Mouse (Mus musculus): ENCODE measurements at regions not wholly inside any gene's neighbourhood (a gene's known extent, or its start where the extent isn't known, plus 50 kb on each side); places are given as distances from the start of the nearest gene placed in this dataset.

GRCm38 (mm10) chr17:68057264-68057663 is 53.3 kb upstream of the Arhgap28 start:
- no peak for DNase-seq

- no peak for DNase-seq
Measured at GRCm38 (mm10) chr17:68060455-68060854, 56.5 kb upstream of the Arhgap28 start.

- DNase-seq: no peak
Measured at GRCm38 (mm10) chr17:68065751-68066150, 61.8 kb upstream of the Arhgap28 start.

- no peak for DNase-seq
Measured at GRCm38 (mm10) chr17:68066204-68066603, 62.3 kb upstream of the Arhgap28 start.

- DNase-seq: no peak
Measured at GRCm38 (mm10) chr17:68069008-68069407, 65.1 kb upstream of the Arhgap28 start.

GRCm38 (mm10) chr17:68069484-68069883 is 65.6 kb upstream of the Arhgap28 start:
- no peak for DNase-seq

GRCm38 (mm10) chr17:68071472-68071871 is 67.6 kb upstream of the Arhgap28 start:
- no peak for DNase-seq

- no peak for DNase-seq
Measured at GRCm38 (mm10) chr17:68075712-68076111, 71.8 kb upstream of the Arhgap28 start.

GRCm38 (mm10) chr17:68078709-68079108 is 74.8 kb upstream of the Arhgap28 start:
- no peak for DNase-seq

- no peak for DNase-seq
Measured at GRCm38 (mm10) chr17:68084446-68084845, 80.5 kb upstream of the Arhgap28 start.

GRCm38 (mm10) chr17:68087149-68087548 is 83.2 kb upstream of the Arhgap28 start:
- no peak for DNase-seq

GRCm38 (mm10) chr17:68089179-68089578 is 85.3 kb upstream of the Arhgap28 start:
- DNase-seq: no peak

- DNase-seq: no peak
Measured at GRCm38 (mm10) chr17:68089830-68090229, 85.9 kb upstream of the Arhgap28 start.

GRCm38 (mm10) chr17:68096982-68097381 is 93.1 kb upstream of the Arhgap28 start:
- DNase-seq: no peak

GRCm38 (mm10) chr17:68097436-68097835 is 93.5 kb upstream of the Arhgap28 start:
- DNase-seq: no peak

GRCm38 (mm10) chr17:68100093-68100492 is 96.2 kb upstream of the Arhgap28 start:
- no peak for DNase-seq

GRCm38 (mm10) chr17:68103346-68103745 is 99.4 kb upstream of the Arhgap28 start:
- DNase-seq: peak; percentile 37

GRCm38 (mm10) chr17:68106366-68106765 is 102.4 kb upstream of the Arhgap28 start:
- no peak for DNase-seq

GRCm38 (mm10) chr17:68107875-68108274 is 104.0 kb upstream of the Arhgap28 start:
- no peak for DNase-seq

GRCm38 (mm10) chr17:68111834-68112473 is 108.0 kb upstream of the Arhgap28 start:
- DNase-seq: no peak

GRCm38 (mm10) chr17:68112763-68113330 is 108.9 kb upstream of the Arhgap28 start:
- DNase-seq: peak; percentile 41

GRCm38 (mm10) chr17:68115599-68115998 is 111.7 kb upstream of the Arhgap28 start:
- DNase-seq: no peak

- no peak for DNase-seq
Measured at GRCm38 (mm10) chr17:68119055-68119698, 115.3 kb upstream of the Arhgap28 start.

GRCm38 (mm10) chr17:68120230-68120629 is 116.3 kb upstream of the Arhgap28 start:
- no peak for DNase-seq

All from lung, postnatal 14 days (tissue).